Mouse (Mus musculus): ENCODE results near the gene Usp12. TPM values are rescaled to one million over a fixed set of nuclear protein-coding genes. Genes with fewer than 3 reads are reported as not detected.

Usp12 gene
- polyA plus RNA-seq, 1 experiment from 2014 or later: 17.5 TPM

GRCm38 (mm10) chr5:146812866-146813265 lies 18.1 kb upstream of the Usp12 start:
- ATAC-seq: no peak
- WGBS: 86% methylated on average over 5 of the region's 5 CpGs

GRCm38 (mm10) chr5:146809951-146810350 lies 15.1 kb upstream of the Usp12 start:
- Histone ChIP-seq H3K4me1 (replicated peaks; ENCODE audit: control insufficient read depth, insufficient read depth, low read length) (no peaks in the 10 kb centered on the region), H3K9ac (replicated peaks; ENCODE audit: low read depth, low read length) (no peak overlapping the region), H3K9me3 (ENCODE audit: control insufficient read depth, low read length) (no peaks in the 10 kb centered on the region), H3K4me3 (replicated peaks; ENCODE audit: low read length) (no peak overlapping the region), H3K27ac (ENCODE audit: low read length) (no peak overlapping the region), H3K36me3 (ENCODE audit: control insufficient read depth, insufficient read depth) (no peaks in the 10 kb centered on the region), H3K27me3 (replicated peaks; ENCODE audit: control insufficient read depth, insufficient read depth, low read length) (no peaks in the 10 kb centered on the region), H3K4me2 (ENCODE audit: low read length) (no peak overlapping the region)
- no peak for ATAC-seq
- WGBS: 63% methylated on average over 5 of the region's 5 CpGs

More at GRCm38 (mm10) chr5:146812866-146813265, 18.1 kb upstream of the Usp12 start:
- Histone ChIP-seq H3K27ac (ENCODE audit: low read length) (no peak overlapping the region), H3K9ac (replicated peaks; ENCODE audit: low read depth, low read length) (no peak overlapping the region), H3K9me3 (ENCODE audit: control insufficient read depth, low read length) (no peaks in the 10 kb centered on the region), H3K27me3 (replicated peaks; ENCODE audit: control insufficient read depth, insufficient read depth, low read length) (no peaks in the 10 kb centered on the region), H3K4me3 (replicated peaks; ENCODE audit: low read length) (no peak overlapping the region), H3K36me3 (ENCODE audit: control insufficient read depth, insufficient read depth) (no peaks in the 10 kb centered on the region), H3K4me2 (ENCODE audit: low read length) (no peak overlapping the region), H3K4me1 (replicated peaks; ENCODE audit: control insufficient read depth, insufficient read depth, low read length) (no peaks in the 10 kb centered on the region)

- H3K4me1 ChIP-seq (replicated peaks; ENCODE audit: control insufficient read depth, insufficient read depth, low read length): no peaks in the 10 kb centered on the region
- no peak for ATAC-seq
- H3K4me2 ChIP-seq (ENCODE audit: low read length): no peak overlapping the region
- H3K27me3 ChIP-seq (replicated peaks; ENCODE audit: control insufficient read depth, insufficient read depth, low read length): no peaks in the 10 kb centered on the region
- no peak overlapping the region for H3K4me3 ChIP-seq (replicated peaks; ENCODE audit: low read length)
- no peak overlapping the region for H3K9ac ChIP-seq (replicated peaks; ENCODE audit: low read depth, low read length)
- 73% methylated on average over 8 of the region's 8 CpGs for WGBS
- no peak overlapping the region for H3K27ac ChIP-seq (ENCODE audit: low read length)
- no peaks in the 10 kb centered on the region for H3K36me3 ChIP-seq (ENCODE audit: control insufficient read depth, insufficient read depth)
- peaks cover 2% of the 10 kb centered on the region; the same call in 1 of the 2 replicates for H3K9me3 ChIP-seq (ENCODE audit: control insufficient read depth, low read length)
Observed at GRCm38 (mm10) chr5:146806004-146806430, 11.2 kb upstream of the Usp12 start.

DNA sequence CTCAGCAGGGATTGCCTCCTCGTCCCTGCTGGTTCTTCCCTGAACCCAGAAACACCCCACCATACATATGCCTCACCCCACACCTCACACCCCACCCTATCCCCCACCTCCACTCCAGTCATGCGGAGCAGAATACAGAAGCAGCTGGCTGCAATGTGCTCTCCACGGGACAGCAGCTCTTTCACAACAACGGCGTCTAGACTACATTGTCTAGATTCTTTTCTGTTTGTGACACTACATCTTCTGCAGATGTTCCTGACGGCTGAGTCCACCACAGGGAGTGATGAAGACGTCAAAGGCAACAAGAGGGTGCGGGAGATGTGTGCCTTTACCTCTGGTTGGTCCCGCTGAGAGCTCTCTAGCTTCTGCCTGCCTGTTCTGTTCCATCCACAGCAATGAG lies 3.2 kb upstream of the Usp12 start:
- peaks cover 2% of the 10 kb centered on the region; the same call in 1 of the 2 replicates for H3K9me3 ChIP-seq (ENCODE audit: control insufficient read depth, low read length)
- no peaks in the 10 kb centered on the region for H3K27me3 ChIP-seq (replicated peaks; ENCODE audit: control insufficient read depth, insufficient read depth, low read length)
- H3K4me2 ChIP-seq (ENCODE audit: low read length): no peak overlapping the region
- no peak for ATAC-seq
- no peak overlapping the region for H3K9ac ChIP-seq (replicated peaks; ENCODE audit: low read depth, low read length)
- no peaks in the 10 kb centered on the region for H3K36me3 ChIP-seq (ENCODE audit: control insufficient read depth, insufficient read depth)
- H3K4me3 ChIP-seq (replicated peaks; ENCODE audit: low read length): no peak overlapping the region
- H3K27ac ChIP-seq (ENCODE audit: low read length): no peak overlapping the region
- H3K4me1 ChIP-seq (replicated peaks; ENCODE audit: control insufficient read depth, insufficient read depth, low read length): peaks cover 10% of the 10 kb centered on the region
- WGBS: 54% methylated on average over 9 of the region's 9 CpGs

- Histone ChIP-seq H3K4me2 (ENCODE audit: low read length) (no peak overlapping the region), H3K4me1 (replicated peaks; ENCODE audit: control insufficient read depth, insufficient read depth, low read length) (peaks cover 26% of the 10 kb centered on the region), H3K27me3 (replicated peaks; ENCODE audit: control insufficient read depth, insufficient read depth, low read length) (no peaks in the 10 kb centered on the region), H3K36me3 (ENCODE audit: control insufficient read depth, insufficient read depth) (no peaks in the 10 kb centered on the region), H3K9me3 (ENCODE audit: control insufficient read depth, low read length) (no peaks in the 10 kb centered on the region), H3K27ac (ENCODE audit: low read length) (no peak overlapping the region), H3K4me3 (replicated peaks; ENCODE audit: low read length) (no peak overlapping the region), H3K9ac (replicated peaks; ENCODE audit: low read depth, low read length) (no peak overlapping the region)
- no peak for ATAC-seq
- WGBS: 65% methylated on average over 13 of the region's 13 CpGs
Observed at GRCm38 (mm10) chr5:146795728-146796127, 922 bp upstream of the Usp12 start.

- Histone ChIP-seq H3K9ac (replicated peaks; ENCODE audit: low read depth, low read length) (peak overlapping the region; percentile 92), H3K9me3 (ENCODE audit: control insufficient read depth, low read length) (no peaks in the 10 kb centered on the region), H3K36me3 (ENCODE audit: control insufficient read depth, insufficient read depth) (no peaks in the 10 kb centered on the region), H3K27ac (ENCODE audit: low read length) (peak overlapping the region; percentile 86), H3K4me2 (ENCODE audit: low read length) (peak overlapping the region; percentile 75), H3K4me1 (replicated peaks; ENCODE audit: control insufficient read depth, insufficient read depth, low read length) (peaks cover 28% of the 10 kb centered on the region), H3K27me3 (replicated peaks; ENCODE audit: control insufficient read depth, insufficient read depth, low read length) (no peaks in the 10 kb centered on the region), H3K4me3 (replicated peaks; ENCODE audit: low read length) (peak overlapping the region; percentile 96)
- WGBS: under 1% methylated on average over 83 of the region's 83 CpGs
- peak; percentile 49 for ATAC-seq
Observed at GRCm38 (mm10) chr5:146794084-146794852, 538 bp downstream of the Usp12 start.

DNA sequence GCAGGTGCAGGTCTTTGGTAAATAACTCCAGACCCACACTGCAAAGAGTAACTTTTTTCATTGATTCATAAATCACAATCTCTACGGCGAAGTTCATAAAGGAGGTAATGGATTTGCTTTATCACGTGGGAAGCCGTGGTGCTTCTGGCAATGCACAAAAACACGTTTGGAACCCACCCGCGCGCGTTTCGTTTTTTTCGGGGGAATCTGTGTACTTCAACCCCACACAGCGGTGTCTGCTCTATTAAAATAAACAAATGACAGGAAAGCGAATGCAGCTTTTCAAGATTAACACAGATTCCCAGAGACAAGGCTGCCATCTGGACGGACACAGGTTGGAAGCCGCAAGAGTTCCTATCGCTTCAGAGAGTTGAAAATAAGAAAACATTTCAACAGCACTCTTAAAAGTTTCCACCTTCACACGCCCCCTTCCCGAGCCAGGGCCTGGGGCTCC lies 1.1 kb downstream of the Usp12 start:
- Histone ChIP-seq H3K4me2 (ENCODE audit: low read length) (peak overlapping the region; percentile 75), H3K9ac (replicated peaks; ENCODE audit: low read depth, low read length) (peak overlapping the region; percentile 92), H3K36me3 (ENCODE audit: control insufficient read depth, insufficient read depth) (no peaks in the 10 kb centered on the region), H3K27ac (ENCODE audit: low read length) (no peak overlapping the region), H3K4me3 (replicated peaks; ENCODE audit: low read length) (peak overlapping the region; percentile 96), H3K9me3 (ENCODE audit: control insufficient read depth, low read length) (no peaks in the 10 kb centered on the region), H3K4me1 (replicated peaks; ENCODE audit: control insufficient read depth, insufficient read depth, low read length) (peaks cover 28% of the 10 kb centered on the region), H3K27me3 (replicated peaks; ENCODE audit: control insufficient read depth, insufficient read depth, low read length) (no peaks in the 10 kb centered on the region)
- WGBS: 3% methylated on average over 18 of the region's 18 CpGs
- no peak for ATAC-seq

- H3K36me3 ChIP-seq (ENCODE audit: control insufficient read depth, insufficient read depth): no peaks in the 10 kb centered on the region
- H3K4me2 ChIP-seq (ENCODE audit: low read length): no peak overlapping the region; the same call in 1 of the 2 replicates
- no peak overlapping the region for H3K4me3 ChIP-seq (replicated peaks; ENCODE audit: low read length)
- 75% methylated on average over 7 of the region's 7 CpGs for WGBS
- no peaks in the 10 kb centered on the region for H3K9me3 ChIP-seq (ENCODE audit: control insufficient read depth, low read length)
- no peak for ATAC-seq
- H3K27me3 ChIP-seq (replicated peaks; ENCODE audit: control insufficient read depth, insufficient read depth, low read length): no peaks in the 10 kb centered on the region
- peaks cover 28% of the 10 kb centered on the region for H3K4me1 ChIP-seq (replicated peaks; ENCODE audit: control insufficient read depth, insufficient read depth, low read length)
- H3K9ac ChIP-seq (replicated peaks; ENCODE audit: low read depth, low read length): no peak overlapping the region
- no peak overlapping the region for H3K27ac ChIP-seq (ENCODE audit: low read length)
Observed at GRCm38 (mm10) chr5:146792140-146792791, 2.5 kb downstream of the Usp12 start.

- no peak overlapping the region for H3K4me2 ChIP-seq (ENCODE audit: low read length)
- no peak overlapping the region; the same call in 1 of the 2 replicates for H3K9ac ChIP-seq (replicated peaks; ENCODE audit: low read depth, low read length)
- H3K4me1 ChIP-seq (replicated peaks; ENCODE audit: control insufficient read depth, insufficient read depth, low read length): peaks cover 28% of the 10 kb centered on the region
- H3K9me3 ChIP-seq (ENCODE audit: control insufficient read depth, low read length): no peaks in the 10 kb centered on the region
- no peaks in the 10 kb centered on the region for H3K27me3 ChIP-seq (replicated peaks; ENCODE audit: control insufficient read depth, insufficient read depth, low read length)
- H3K4me3 ChIP-seq (replicated peaks; ENCODE audit: low read length): no peak overlapping the region
- 78% methylated on average over 8 of the region's 8 CpGs for WGBS
- no peak for ATAC-seq
- no peaks in the 10 kb centered on the region for H3K36me3 ChIP-seq (ENCODE audit: control insufficient read depth, insufficient read depth)
- no peak overlapping the region for H3K27ac ChIP-seq (ENCODE audit: low read length)
Observed at GRCm38 (mm10) chr5:146790944-146791343, 3.9 kb downstream of the Usp12 start.

Data from forebrain, embryonic 16.5 days (tissue).